Mouse (Mus musculus) Patski (cell line): ENCODE data around the gene Adgrf1. TPM values are rescaled to one million over a fixed set of nuclear protein-coding genes. Genes with fewer than 3 reads are reported as not detected.

Experiments
- ATAC-seq: fragments of 100-300 bp; one replicate; pipeline ENCODE4 v1.8.0; 2021
- CTCF ChIA-PET: fragments of 350-600 bp; sonication (Branson Sonifier 250); formaldehyde crosslinking; loops from one replicate; lab custom pipeline; 2022; ENCODE audit warnings: inconsistent platforms; lab: Charles Lee
- POLR2A ChIA-PET: fragments of 350-600 bp; sonication (Branson Sonifier 250); formaldehyde crosslinking; loops from one replicate; lab custom pipeline; 2022; ENCODE audit warnings: antibody characterized with exemption, inconsistent platforms; lab: Charles Lee
- DNase-seq: peaks from one replicate; pipeline ENCODE4 v3.0.0-alpha.2; 2011; ENCODE audit warnings: low read depth, low spot score
- H3K27me3 ChIP-seq: fragments of 371-371 bp; one replicate; pipeline ENCODE4 v1.5.1; 2021
- CTCF ChIP-seq: fragments of 100-300 bp; IDR thresholded peaks from one replicate; pipeline ENCODE4 v1.5.1; 2021
- in situ Hi-C: fragments of 300-500 bp; cut with MboI; formaldehyde crosslinking; loops from 3 replicates; pipeline ENCODE4 v1.11.1; 2018; ENCODE audit warnings: low pct_unique_long_range_greater_than_20kb, mixed read lengths
- polyA plus RNA-seq: library from polyadenylated mRNA; unstranded; gene quantifications from one replicate; pipeline ENCODE4 v1.2.3, GENCODE M21; 2021

Adgrf1 gene
- polyA plus RNA-seq, 1 experiment from 2014 or later, result 0.06 TPM

DNA sequence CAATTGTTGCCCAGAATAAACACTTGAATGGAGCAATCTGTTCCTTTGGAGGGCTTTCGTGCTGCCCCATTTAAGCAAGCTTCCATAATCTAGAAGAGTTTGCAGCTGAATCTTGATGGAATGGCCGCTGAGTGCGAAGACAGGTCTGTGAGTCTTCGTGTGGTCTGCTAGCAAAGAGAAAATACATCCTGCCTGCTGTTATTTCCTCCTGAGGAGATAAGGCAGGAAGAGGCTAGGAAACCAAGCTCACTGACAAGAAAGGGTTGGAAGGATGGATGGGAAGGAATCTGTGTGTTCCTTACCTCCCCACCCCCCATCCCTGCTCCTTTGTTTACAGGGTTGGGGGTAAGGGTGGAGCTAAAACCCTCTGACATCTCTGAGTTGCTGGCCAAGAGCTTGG, 103.9 kb downstream of the Adgrf1 start:
- ChIA-PET POLR2A (no interaction called here), CTCF (interaction anchor here (1.4 to 1.7 kb wide), 3 partner anchors 11 to 16 kb away, joined by 3 to 4 read pairs (median 3); no protein-coding TSS in a partner anchor)
- no peak for TF ChIP-seq CTCF
- in situ Hi-C loops, result no loop called here
- no peaks in the 10 kb centered on the region for H3K27me3 ChIP-seq
- ATAC-seq, result no peak
- DNase-seq, result no peak

Other genes with a start within 250 kb of the Adgrf1 start
- 0.96 TPM for gene Adgrf5, start 90.1 kb downstream of the Adgrf1 start, polyA plus RNA-seq
- gene Mep1a, start 232.5 kb downstream of the Adgrf1 start, polyA plus RNA-seq, result 0.03 TPM